Mouse (Mus musculus): Measurements from ENCODE around the gene 4933406M09Rik. TPM values are rescaled to one million over a fixed set of nuclear protein-coding genes. Genes with fewer than 3 reads are reported as not detected.

4933406M09Rik gene
- polyA plus RNA-seq, 1 experiment from 2014 or later: not detected

- H3K9ac ChIP-seq (replicated peaks; ENCODE audit: low read length): peak overlapping the region; percentile 92
- ATAC-seq (replicated peaks; ENCODE audit: insufficient number of reproducible peaks, low FRiP score, low TSS enrichment, low read depth) (peak; percentile 8; the same call in 1 of the 2 replicates), DNase-seq (ENCODE audit: low spot score) (no peak)
- peak overlapping the region; percentile 65 for H3K27ac ChIP-seq (replicated peaks; ENCODE audit: low read depth, low read length)
- H3K36me3 ChIP-seq (replicated peaks; ENCODE audit: control insufficient read depth, insufficient read depth, low read depth, low read length): no peaks in the 10 kb centered on the region; the same call in 1 of the 2 replicates
- 2% methylated on average over 38 of the region's 44 CpGs for WGBS
- no peaks in the 10 kb centered on the region; the same call in 1 of the 2 replicates for H3K4me1 ChIP-seq (ENCODE audit: control insufficient read depth, insufficient read depth, low read length)
- no peaks in the 10 kb centered on the region for H3K27me3 ChIP-seq (ENCODE audit: control insufficient read depth, insufficient read depth, low read length)
- H3K4me2 ChIP-seq (ENCODE audit: low read depth, low read length): peak overlapping the region; percentile 68
- peak overlapping the region; percentile 89 for H3K4me3 ChIP-seq (ENCODE audit: low read depth, low read length)
- H3K9me3 ChIP-seq (replicated peaks; ENCODE audit: control insufficient read depth, low read length): no peaks in the 10 kb centered on the region
Observed at GRCm38 (mm10) chr1:134361195-134361856, 24.4 kb upstream of the 4933406M09Rik start.

GRCm38 (mm10) chr1:134361857-134362212, 23.9 kb upstream of the 4933406M09Rik start, which contains the start of gene Tmem183a:
TSS of gene Tmem183a (minus strand) at chr1:134361979.
- Histone ChIP-seq H3K9me3 (replicated peaks; ENCODE audit: control insufficient read depth, low read length) (no peaks in the 10 kb centered on the region), H3K4me2 (ENCODE audit: low read depth, low read length) (peak within 1 kb of the TSS; percentile 68), H3K27me3 (ENCODE audit: control insufficient read depth, insufficient read depth, low read length) (no peaks in the 10 kb centered on the region), H3K4me3 (ENCODE audit: low read depth, low read length) (peak within 1 kb of the TSS; percentile 89), H3K4me1 (ENCODE audit: control insufficient read depth, insufficient read depth, low read length) (no peaks in the 10 kb centered on the region; the same call in 1 of the 2 replicates), H3K27ac (replicated peaks; ENCODE audit: low read depth, low read length) (peak within 1 kb of the TSS; percentile 65), H3K36me3 (replicated peaks; ENCODE audit: control insufficient read depth, insufficient read depth, low read depth, low read length) (no peaks in the 10 kb centered on the region; the same call in 1 of the 2 replicates), H3K9ac (replicated peaks; ENCODE audit: low read length) (peak within 1 kb of the TSS; percentile 92)
- peak; percentile 97 for DNase-seq (ENCODE audit: low spot score)
- under 1% methylated on average over 38 of the region's 38 CpGs for WGBS
- ATAC-seq (replicated peaks; ENCODE audit: insufficient number of reproducible peaks, low FRiP score, low TSS enrichment, low read depth): peak; percentile 97

- H3K4me2 ChIP-seq (ENCODE audit: low read depth, low read length): no peak overlapping the region
- no peaks in the 10 kb centered on the region for H3K27me3 ChIP-seq (ENCODE audit: control insufficient read depth, insufficient read depth, low read length)
- no peak for ATAC-seq (replicated peaks; ENCODE audit: insufficient number of reproducible peaks, low FRiP score, low TSS enrichment, low read depth)
- H3K9me3 ChIP-seq (replicated peaks; ENCODE audit: control insufficient read depth, low read length): no peaks in the 10 kb centered on the region
- no peak for DNase-seq (ENCODE audit: low spot score)
- H3K4me3 ChIP-seq (ENCODE audit: low read depth, low read length): no peak overlapping the region
- H3K9ac ChIP-seq (replicated peaks; ENCODE audit: low read length): no peak overlapping the region
- WGBS: 77% methylated on average over 4 of the region's 4 CpGs
- H3K27ac ChIP-seq (replicated peaks; ENCODE audit: low read depth, low read length): no peak overlapping the region
- no peaks in the 10 kb centered on the region for H3K36me3 ChIP-seq (replicated peaks; ENCODE audit: control insufficient read depth, insufficient read depth, low read depth, low read length)
- no peaks in the 10 kb centered on the region; the same call in 1 of the 2 replicates for H3K4me1 ChIP-seq (ENCODE audit: control insufficient read depth, insufficient read depth, low read length)
Observed at GRCm38 (mm10) chr1:134363194-134363593, 22.5 kb upstream of the 4933406M09Rik start.

GRCm38 (mm10) chr1:134365491-134365890, 20.2 kb upstream of the 4933406M09Rik start:
- no peaks in the 10 kb centered on the region for H3K27me3 ChIP-seq (ENCODE audit: control insufficient read depth, insufficient read depth, low read length)
- no peak for DNase-seq (ENCODE audit: low spot score)
- no peak overlapping the region for H3K4me2 ChIP-seq (ENCODE audit: low read depth, low read length)
- no peak overlapping the region for H3K4me3 ChIP-seq (ENCODE audit: low read depth, low read length)
- H3K36me3 ChIP-seq (replicated peaks; ENCODE audit: control insufficient read depth, insufficient read depth, low read depth, low read length): no peaks in the 10 kb centered on the region
- 61% methylated on average over 5 of the region's 5 CpGs for WGBS
- H3K4me1 ChIP-seq (ENCODE audit: control insufficient read depth, insufficient read depth, low read length): no peaks in the 10 kb centered on the region; the same call in 1 of the 2 replicates
- H3K27ac ChIP-seq (replicated peaks; ENCODE audit: low read depth, low read length): no peak overlapping the region
- no peaks in the 10 kb centered on the region for H3K9me3 ChIP-seq (replicated peaks; ENCODE audit: control insufficient read depth, low read length)
- ATAC-seq (replicated peaks; ENCODE audit: insufficient number of reproducible peaks, low FRiP score, low TSS enrichment, low read depth): no peak
- H3K9ac ChIP-seq (replicated peaks; ENCODE audit: low read length): no peak overlapping the region

GRCm38 (mm10) chr1:134368777-134369337, 16.9 kb upstream of the 4933406M09Rik start:
- DNase-seq (ENCODE audit: low spot score) (peak; percentile 69), ATAC-seq (replicated peaks; ENCODE audit: insufficient number of reproducible peaks, low FRiP score, low TSS enrichment, low read depth) (no peak)
- H3K4me1 ChIP-seq (ENCODE audit: control insufficient read depth, insufficient read depth, low read length): no peaks in the 10 kb centered on the region
- no peaks in the 10 kb centered on the region for H3K36me3 ChIP-seq (replicated peaks; ENCODE audit: control insufficient read depth, insufficient read depth, low read depth, low read length)
- H3K27ac ChIP-seq (replicated peaks; ENCODE audit: low read depth, low read length): no peak overlapping the region
- no peaks in the 10 kb centered on the region for H3K27me3 ChIP-seq (ENCODE audit: control insufficient read depth, insufficient read depth, low read length)
- H3K4me3 ChIP-seq (ENCODE audit: low read depth, low read length): no peak overlapping the region
- H3K9ac ChIP-seq (replicated peaks; ENCODE audit: low read length): no peak overlapping the region
- no peaks in the 10 kb centered on the region for H3K9me3 ChIP-seq (replicated peaks; ENCODE audit: control insufficient read depth, low read length)
- 53% methylated on average over 9 of the region's 9 CpGs for WGBS
- no peak overlapping the region for H3K4me2 ChIP-seq (ENCODE audit: low read depth, low read length)

GRCm38 (mm10) chr1:134374124-134374523, 11.6 kb upstream of the 4933406M09Rik start:
- no peaks in the 10 kb centered on the region for H3K4me1 ChIP-seq (ENCODE audit: control insufficient read depth, insufficient read depth, low read length)
- H3K36me3 ChIP-seq (replicated peaks; ENCODE audit: control insufficient read depth, insufficient read depth, low read depth, low read length): no peaks in the 10 kb centered on the region
- H3K9me3 ChIP-seq (replicated peaks; ENCODE audit: control insufficient read depth, low read length): no peaks in the 10 kb centered on the region
- H3K9ac ChIP-seq (replicated peaks; ENCODE audit: low read length): no peak overlapping the region
- ATAC-seq (replicated peaks; ENCODE audit: insufficient number of reproducible peaks, low FRiP score, low TSS enrichment, low read depth) (no peak), DNase-seq (ENCODE audit: low spot score) (no peak)
- no peak overlapping the region for H3K27ac ChIP-seq (replicated peaks; ENCODE audit: low read depth, low read length)
- WGBS: 70% methylated on average over 2 of the region's 2 CpGs
- no peak overlapping the region for H3K4me3 ChIP-seq (ENCODE audit: low read depth, low read length)
- no peaks in the 10 kb centered on the region for H3K27me3 ChIP-seq (ENCODE audit: control insufficient read depth, insufficient read depth, low read length)
- no peak overlapping the region for H3K4me2 ChIP-seq (ENCODE audit: low read depth, low read length)

- H3K9ac ChIP-seq (replicated peaks; ENCODE audit: low read length): no peak overlapping the region
- WGBS: 83% methylated on average over 2 of the region's 2 CpGs
- DNase-seq (ENCODE audit: low spot score): no peak
- H3K4me1 ChIP-seq (ENCODE audit: control insufficient read depth, insufficient read depth, low read length): no peaks in the 10 kb centered on the region
- H3K4me2 ChIP-seq (ENCODE audit: low read depth, low read length): no peak overlapping the region
- H3K9me3 ChIP-seq (replicated peaks; ENCODE audit: control insufficient read depth, low read length): no peaks in the 10 kb centered on the region
- H3K27ac ChIP-seq (replicated peaks; ENCODE audit: low read depth, low read length): no peak overlapping the region
- no peaks in the 10 kb centered on the region for H3K36me3 ChIP-seq (replicated peaks; ENCODE audit: control insufficient read depth, insufficient read depth, low read depth, low read length)
- no peak for ATAC-seq (replicated peaks; ENCODE audit: insufficient number of reproducible peaks, low FRiP score, low TSS enrichment, low read depth)
- H3K4me3 ChIP-seq (ENCODE audit: low read depth, low read length): no peak overlapping the region
- H3K27me3 ChIP-seq (ENCODE audit: control insufficient read depth, insufficient read depth, low read length): no peaks in the 10 kb centered on the region
Observed at GRCm38 (mm10) chr1:134381051-134381450, 4.7 kb upstream of the 4933406M09Rik start.
